Mouse (Mus musculus) right cerebral cortex, adult 18-20 months (tissue): ENCODE measurements around the gene Rrp12.
A peak's percentile ranks its signal among the peaks of the same experiment; 100 is the strongest.
"Not testable (repeated sequence)": the region's sequence is repeated elsewhere in the genome, so short reads cannot be mapped to it uniquely, and the experiment has no call there.

Experiments used
- DNase-seq: peaks from one replicate; pipeline ENCODE4 v3.0.0; 2022; ENCODE audit warnings: mixed read lengths

Gene Rrp12

GRCm38 (mm10) chr19:41895460-41896318 is at the start of gene Rrp12:
Rrp12 (minus strand) TSS chr19:41896173.
- peak; percentile 90 for DNase-seq

GRCm38 (mm10) chr19:41943841-41944240 is 47.9 kb upstream of the Rrp12 start:
- no peak for DNase-seq

- DNase-seq = no peak
Measured at GRCm38 (mm10) chr19:41938539-41938938, 42.6 kb upstream of the Rrp12 start.

- no peak for DNase-seq
Measured at GRCm38 (mm10) chr19:41935921-41936320, 39.9 kb upstream of the Rrp12 start.

GRCm38 (mm10) chr19:41934124-41934523 is 38.2 kb upstream of the Rrp12 start:
- DNase-seq = no peak

- peak; percentile 99 for DNase-seq
Measured at GRCm38 (mm10) chr19:41933179-41934086, 37.5 kb upstream of the Rrp12 start, which contains the start of the genes Exosc1 and Zdhhc16. Exosc1 (minus strand) TSS chr19:41933423. Zdhhc16 (plus strand) TSS chr19:41933480.

GRCm38 (mm10) chr19:41932686-41933085 is 36.7 kb upstream of the Rrp12 start:
- peak; percentile 10 for DNase-seq

GRCm38 (mm10) chr19:41920412-41921067 is 24.6 kb upstream of the Rrp12 start:
- no peak for DNase-seq

GRCm38 (mm10) chr19:41919471-41919870 is 23.5 kb upstream of the Rrp12 start:
- DNase-seq = no peak

- no peak for DNase-seq
Measured at GRCm38 (mm10) chr19:41916853-41917252, 20.9 kb upstream of the Rrp12 start.

GRCm38 (mm10) chr19:41915294-41915693 is 19.3 kb upstream of the Rrp12 start:
- DNase-seq = no peak

GRCm38 (mm10) chr19:41914592-41914882 is 18.6 kb upstream of the Rrp12 start:
- not testable (repeated sequence) for DNase-seq

GRCm38 (mm10) chr19:41913774-41914591 is 18.0 kb upstream of the Rrp12 start:
- no peak for DNase-seq

GRCm38 (mm10) chr19:41912121-41913080 is 16.4 kb upstream of the Rrp12 start:
- DNase-seq = peak; percentile 24

- DNase-seq = peak; percentile 97
Measured at GRCm38 (mm10) chr19:41911178-41912073, 15.5 kb upstream of the Rrp12 start, which contains the start of gene Pgam1. Pgam1 (plus strand) TSS chr19:41911923.

GRCm38 (mm10) chr19:41910396-41910795 is 14.4 kb upstream of the Rrp12 start:
- no peak for DNase-seq

- no peak for DNase-seq
Measured at GRCm38 (mm10) chr19:41908736-41909135, 12.8 kb upstream of the Rrp12 start.

GRCm38 (mm10) chr19:41907079-41907760 is 11.2 kb upstream of the Rrp12 start:
- no peak for DNase-seq
